Mouse (Mus musculus) adrenal gland, postnatal 10 days (tissue): ENCODE measurements at regions not wholly inside any gene's neighbourhood (a gene's known extent, or its start where the extent isn't known, plus 50 kb on each side); places are given as distances from the start of the nearest gene placed in this dataset.
A peak's percentile ranks its signal among the peaks of the same experiment; 100 is the strongest.

ENCODE experiments used
- DNase-seq: peaks from one replicate; pipeline ENCODE4 v3.0.0; 2021; ENCODE audit warnings: mixed read lengths

DNA sequence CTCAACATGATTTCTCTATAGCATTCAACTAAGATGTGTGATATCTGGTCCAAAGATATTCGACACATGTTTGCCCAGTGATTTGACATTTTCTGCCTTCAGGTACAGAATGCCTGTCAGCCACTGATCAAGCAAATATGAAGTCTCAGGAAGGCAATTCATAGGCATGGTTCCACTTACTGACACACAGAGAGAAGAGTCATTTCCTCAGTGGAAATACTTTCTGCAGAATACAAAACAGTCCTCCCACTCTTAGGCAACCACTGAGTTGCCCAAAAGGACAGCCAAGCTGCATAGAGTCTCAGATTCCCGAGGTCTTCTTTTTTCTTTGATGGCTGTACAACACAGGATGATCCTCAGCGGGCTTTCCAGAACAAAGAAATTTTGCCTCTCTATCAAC lies 110.9 kb downstream of the Ndufa4 start:
- no peak for DNase-seq

DNA sequence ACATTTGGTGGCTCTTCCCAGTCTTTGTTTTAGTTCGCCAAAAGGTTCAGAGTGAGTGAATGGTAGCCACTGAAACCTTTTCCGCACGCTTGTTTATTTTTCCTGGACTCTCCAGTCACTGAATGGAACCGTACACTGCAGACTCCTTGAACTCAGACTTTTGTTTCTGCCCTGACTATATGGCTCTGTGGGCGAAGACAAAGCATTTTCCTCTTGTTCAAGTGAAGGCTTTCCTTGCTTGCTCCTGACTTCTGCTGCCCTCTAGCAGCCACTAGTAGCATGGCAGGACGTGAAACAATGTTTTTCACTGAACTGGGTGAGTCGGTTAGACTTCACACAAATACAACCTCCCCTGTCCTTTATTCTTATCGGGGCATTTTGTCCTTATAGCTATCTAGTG lies 113.9 kb downstream of the Ndufa4 start:
- peak; percentile 60 for DNase-seq

DNA sequence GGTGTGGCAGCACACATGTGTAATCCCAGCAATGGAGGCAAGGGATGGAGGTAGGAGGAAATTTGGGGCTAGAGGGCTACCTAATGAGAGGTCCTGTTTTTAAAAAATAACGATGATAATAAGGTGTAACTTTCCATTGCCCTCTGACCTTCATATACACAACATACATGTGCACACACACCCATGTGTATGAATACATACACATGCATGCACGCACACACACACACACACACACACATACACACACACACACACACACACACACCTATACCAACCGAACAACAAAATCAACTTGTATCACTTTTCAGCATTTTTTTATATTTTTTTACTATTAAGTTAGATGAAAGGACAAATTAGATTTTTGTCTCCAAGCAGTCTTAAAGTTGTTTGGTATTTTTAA lies 115.1 kb downstream of the Ndufa4 start:
- DNase-seq: no peak

DNA sequence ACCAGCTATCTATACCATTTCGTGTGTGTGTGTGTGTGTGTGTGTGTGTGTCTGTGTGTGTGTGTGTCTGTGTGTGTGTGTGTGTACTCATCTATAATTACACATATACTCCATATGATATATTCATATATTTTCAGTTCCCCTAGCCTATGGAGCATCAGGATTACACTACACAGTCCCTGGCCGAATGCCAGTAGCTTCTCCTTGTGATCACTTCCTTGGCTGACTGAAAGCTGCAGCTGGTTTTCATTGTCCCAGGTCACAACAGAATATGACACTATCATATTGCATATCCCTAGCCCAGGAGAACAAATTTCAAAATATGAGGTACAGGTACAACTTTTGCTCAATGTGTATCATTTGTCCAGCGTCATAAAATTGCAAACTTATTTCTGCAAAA lies 116.2 kb downstream of the Ndufa4 start:
- no peak for DNase-seq

DNA sequence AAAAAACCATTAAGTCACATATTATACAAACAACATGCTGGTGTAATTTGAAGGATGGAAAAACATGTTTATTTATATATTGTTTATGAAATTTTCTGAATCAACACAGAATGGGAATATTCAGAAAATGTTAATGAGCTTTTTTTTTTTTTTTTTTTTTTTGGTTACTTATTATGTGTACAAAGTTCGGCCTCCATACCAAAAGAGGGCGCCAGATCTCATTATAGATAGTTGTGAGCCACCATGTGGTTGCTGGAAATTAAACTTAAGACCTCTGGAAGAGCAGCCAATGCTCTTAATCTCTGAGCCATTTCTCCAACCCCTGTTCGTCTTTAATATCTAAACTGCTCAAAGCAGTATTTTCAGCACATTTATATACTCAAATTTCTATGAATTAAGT lies 133.3 kb downstream of the Ndufa4 start:
- DNase-seq: no peak

DNA sequence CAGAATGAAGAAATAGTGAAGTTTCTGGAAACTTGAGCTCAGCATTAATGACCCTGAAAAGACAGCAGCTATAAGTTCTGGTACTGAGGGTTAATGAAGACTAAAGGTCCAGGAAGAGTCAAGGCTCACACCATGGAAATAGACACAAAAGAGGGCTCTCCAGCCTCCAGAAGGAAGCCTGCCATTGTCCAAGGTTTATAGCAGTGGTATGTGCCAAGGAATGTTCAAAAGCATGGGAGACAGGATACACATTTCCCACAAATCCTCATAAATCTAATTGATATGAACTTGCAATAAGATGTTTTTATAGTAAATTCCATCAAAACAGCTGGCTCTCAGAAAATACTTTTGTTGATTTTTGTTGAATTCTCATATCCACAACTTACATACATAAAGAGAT lies 144.4 kb downstream of the Ndufa4 start:
- DNase-seq: no peak

DNA sequence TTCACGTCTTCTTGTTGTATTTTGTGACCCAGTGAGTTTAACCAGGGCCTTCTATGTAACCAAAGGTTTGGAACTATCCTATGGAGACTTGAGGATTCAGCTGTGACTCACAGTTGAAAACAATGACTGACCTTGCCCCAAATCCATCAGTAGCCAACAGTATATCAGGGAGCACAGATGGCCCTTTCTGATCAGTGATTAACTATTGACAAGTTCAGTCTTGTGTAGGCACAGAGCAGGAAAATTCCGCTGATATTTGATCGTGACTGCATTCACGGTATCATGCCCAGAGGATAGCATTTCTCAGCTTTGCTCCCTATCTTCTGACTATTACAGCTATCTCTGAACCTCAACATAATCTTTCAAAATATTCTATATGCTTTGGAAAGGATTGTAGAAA lies 169.6 kb downstream of the Ndufa4 start:
- DNase-seq: no peak

DNA sequence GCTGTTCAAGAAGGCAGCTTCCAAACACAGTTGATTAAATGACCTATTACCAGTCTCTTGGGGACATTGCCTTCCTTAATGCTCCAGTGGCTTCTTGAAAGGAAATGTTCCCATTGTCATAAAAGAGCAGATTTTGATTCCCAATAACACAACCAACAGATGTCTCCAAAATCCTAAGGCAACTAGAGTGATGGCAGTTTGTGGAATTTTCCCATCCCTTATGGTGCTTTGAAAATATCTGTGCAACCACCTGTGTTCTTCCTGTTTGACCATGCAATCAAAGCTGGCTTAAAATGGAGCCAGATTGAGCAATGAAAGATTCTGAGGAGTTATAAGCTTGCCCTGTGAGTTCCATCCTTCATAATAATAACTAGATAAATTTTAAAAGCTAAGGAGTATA lies 176.2 kb downstream of the Ndufa4 start:
- no peak for DNase-seq

DNA sequence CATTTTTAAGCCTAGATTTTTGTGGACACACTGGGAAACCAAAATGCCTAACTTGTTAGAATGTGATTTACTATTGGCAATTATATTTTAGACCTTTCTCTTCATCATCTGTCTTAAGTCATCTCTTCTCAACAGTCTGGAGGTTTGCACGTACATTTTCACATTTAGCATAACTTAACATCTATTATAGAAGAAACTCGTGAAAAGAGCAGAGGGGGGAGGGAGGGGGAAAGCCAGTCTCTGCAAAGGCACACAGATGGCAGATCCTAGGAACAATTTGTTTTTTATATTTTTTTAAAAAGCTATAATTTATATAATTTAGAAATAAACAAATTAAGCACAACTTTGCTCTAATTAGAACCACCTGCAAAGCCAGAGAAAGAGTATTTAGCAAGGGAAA lies 176.6 kb downstream of the Ndufa4 start:
- DNase-seq: no peak

DNA sequence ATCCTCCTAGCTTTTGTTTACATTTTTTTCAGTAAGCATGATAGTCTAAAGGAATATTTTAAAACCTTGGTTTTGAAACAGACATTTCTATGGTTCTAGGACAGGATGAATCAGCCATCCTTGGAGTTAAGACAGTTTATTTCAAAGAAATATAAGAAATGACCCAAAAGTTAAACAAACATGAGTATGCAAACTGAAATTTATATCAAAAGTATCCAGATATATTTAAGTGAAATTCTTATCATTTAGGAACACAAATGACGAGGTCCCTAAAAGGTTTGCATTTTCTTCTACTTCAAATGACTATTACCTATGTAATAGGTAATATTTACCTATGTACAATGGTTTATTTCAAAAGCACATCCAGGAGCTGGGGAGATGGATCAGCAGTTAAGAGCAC lies 179.5 kb downstream of the Ndufa4 start:
- no peak for DNase-seq

DNA sequence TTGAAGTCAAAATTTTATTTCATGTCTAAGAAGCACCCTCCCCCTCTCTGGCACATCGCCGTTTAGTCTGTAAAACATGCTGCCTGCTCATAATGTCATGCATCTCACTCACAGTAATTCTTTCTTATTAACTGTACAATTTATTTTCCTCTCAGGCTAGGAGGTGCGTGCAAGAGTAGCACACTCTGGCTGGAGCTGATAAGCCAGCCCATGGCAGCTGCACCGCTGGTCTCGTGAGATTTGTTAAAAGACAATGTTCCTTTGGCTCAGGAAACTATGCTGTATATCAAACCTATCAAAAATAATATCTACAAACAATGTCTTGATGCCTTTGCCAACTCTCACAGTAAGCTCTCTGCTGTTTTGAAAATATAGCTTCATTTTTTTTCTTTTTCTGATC lies 179.9 kb downstream of the Ndufa4 start:
- peak; percentile 15 for DNase-seq

DNA sequence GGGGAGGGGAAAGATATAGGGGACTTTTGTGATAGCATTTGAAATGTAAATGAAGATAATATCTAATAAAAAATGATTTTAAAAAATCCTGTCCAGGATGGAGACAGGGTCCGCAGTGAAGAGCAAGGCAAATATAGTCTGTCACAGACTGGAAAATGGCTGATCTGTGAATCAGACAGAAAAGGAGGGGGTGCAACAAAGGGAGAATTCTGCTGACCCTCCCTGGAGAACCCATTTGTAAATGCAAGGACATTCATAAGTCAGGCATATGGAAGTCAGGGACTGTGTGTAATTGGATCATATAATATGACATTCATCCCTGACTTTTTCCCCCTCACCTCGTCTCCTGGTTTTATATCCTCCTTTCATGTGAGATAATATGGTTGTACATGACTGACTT lies 183.8 kb downstream of the Ndufa4 start:
- no peak for DNase-seq

DNA sequence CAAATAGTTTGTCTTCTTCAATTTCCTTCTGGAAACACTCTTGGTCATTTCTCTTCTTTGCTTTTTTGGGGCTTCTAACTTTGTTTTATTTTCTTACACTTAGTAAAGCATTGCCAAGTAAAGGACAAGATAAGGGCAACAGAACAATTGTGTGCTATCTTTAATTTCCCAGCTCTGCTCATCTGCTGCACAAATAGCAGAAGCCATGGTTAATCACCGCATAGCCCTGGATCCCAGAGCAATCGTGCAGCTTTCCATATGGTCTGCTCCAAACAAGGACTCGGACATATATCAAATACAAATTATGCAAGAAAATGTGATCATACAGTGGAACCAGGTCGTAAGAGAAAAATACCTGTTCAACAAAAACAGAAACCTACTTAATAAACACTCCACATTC lies 187.0 kb downstream of the Ndufa4 start:
- DNase-seq: no peak

DNA sequence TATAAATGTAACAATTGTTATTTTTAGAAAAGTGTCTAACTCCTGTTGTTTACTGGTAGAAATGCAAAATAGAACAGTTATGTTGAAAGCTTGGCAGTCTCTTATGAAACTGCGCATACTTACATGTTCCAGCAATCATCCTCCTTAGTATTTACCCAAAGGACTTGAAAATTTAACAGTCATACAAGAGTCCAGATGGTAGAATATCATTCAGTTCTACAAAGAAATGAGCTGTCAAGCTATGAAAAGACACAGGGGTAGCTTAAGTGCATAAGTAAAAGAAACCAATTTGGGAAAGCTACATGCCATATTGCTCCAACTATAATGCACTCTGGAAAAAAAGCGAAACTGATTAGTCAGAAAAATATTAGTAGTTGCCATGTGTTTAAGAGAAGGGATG lies 196.7 kb downstream of the Ndufa4 start:
- DNase-seq: no peak

DNA sequence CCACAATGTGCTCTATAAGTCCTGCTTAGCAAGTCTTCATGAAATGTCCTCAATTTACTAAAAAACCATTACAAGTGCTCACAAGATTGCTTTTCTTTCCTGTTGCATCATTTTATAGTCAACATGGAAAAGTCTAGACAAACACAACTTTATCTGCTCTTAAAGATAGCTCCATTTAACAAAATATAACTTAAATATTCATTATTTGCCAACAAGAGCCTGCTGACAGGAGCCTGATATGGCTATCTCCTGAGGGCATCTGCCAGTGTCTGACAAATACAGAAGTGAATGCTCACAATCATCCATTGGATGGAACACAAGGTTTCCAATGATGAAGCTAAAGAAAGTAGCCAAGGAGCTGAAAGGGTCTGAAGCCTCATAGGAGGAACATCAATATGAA lies 197.8 kb downstream of the Ndufa4 start:
- DNase-seq: no peak
